Mouse (Mus musculus): ENCODE measurements at regions not wholly inside any gene's neighbourhood (a gene's known extent, or its start where the extent isn't known, plus 50 kb on each side); places are given as distances from the start of the nearest gene placed in this dataset.
A peak's percentile ranks its signal among the peaks of the same experiment; 100 is the strongest.

- no peak for ATAC-seq
- no peak overlapping the region for H3K4me3 ChIP-seq (replicated peaks)
- no peaks in the 10 kb centered on the region for H3K36me3 ChIP-seq
- 0 out of 2 replicates have a peak, but pooled peaks cover 5% of the 10 kb centered on the region for H3K4me1 ChIP-seq (replicated peaks)
- no peak overlapping the region for H3K27ac ChIP-seq
- no peaks in the 10 kb centered on the region for H3K27me3 ChIP-seq
- H3K4me2 ChIP-seq (replicated peaks): no peak overlapping the region
- WGBS: 90% methylated on average over 9 of the region's 9 CpGs
- no peak overlapping the region for H3K9ac ChIP-seq (replicated peaks)
- H3K9me3 ChIP-seq: no peaks in the 10 kb centered on the region
These were observed 129.7 kb upstream of the Irf2bp2 start for GRCm38 (mm10) chr8:126723259-126724122.

GRCm38 (mm10) chr8:126721621-126722020 lies 127.8 kb upstream of the Irf2bp2 start:
- Histone ChIP-seq H3K9ac (replicated peaks) (no peak overlapping the region), H3K36me3 (no peaks in the 10 kb centered on the region), H3K4me3 (replicated peaks) (no peak overlapping the region), H3K27ac (no peak overlapping the region), H3K4me1 (replicated peaks) (0 out of 2 replicates have a peak, but pooled peaks cover 5% of the 10 kb centered on the region), H3K27me3 (no peaks in the 10 kb centered on the region), H3K9me3 (no peaks in the 10 kb centered on the region), H3K4me2 (replicated peaks) (no peak overlapping the region)
- 71% methylated on average over 10 of the region's 10 CpGs for WGBS
- no peak for ATAC-seq

- WGBS: 94% methylated on average over 4 of the region's 4 CpGs
- ATAC-seq: no peak
These were observed 126.8 kb upstream of the Irf2bp2 start for GRCm38 (mm10) chr8:126720473-126721145.

GRCm38 (mm10) chr8:126719748-126720147 lies 126.0 kb upstream of the Irf2bp2 start:
- 84% methylated on average over 2 of the region's 2 CpGs for WGBS

More at GRCm38 (mm10) chr8:126720473-126721145, 126.8 kb upstream of the Irf2bp2 start:
- H3K9ac ChIP-seq (replicated peaks): no peak overlapping the region
- H3K27me3 ChIP-seq: no peaks in the 10 kb centered on the region
- H3K9me3 ChIP-seq: no peaks in the 10 kb centered on the region
- no peak overlapping the region for H3K4me3 ChIP-seq (replicated peaks)
- H3K36me3 ChIP-seq: no peaks in the 10 kb centered on the region
- no peak overlapping the region for H3K4me2 ChIP-seq (replicated peaks)
- H3K27ac ChIP-seq: no peak overlapping the region
- 0 out of 2 replicates have a peak, but pooled peaks cover 5% of the 10 kb centered on the region for H3K4me1 ChIP-seq (replicated peaks)

GRCm38 (mm10) chr8:126717652-126718155 lies 123.9 kb upstream of the Irf2bp2 start:
- no peaks in the 10 kb centered on the region for H3K36me3 ChIP-seq
- no peaks in the 10 kb centered on the region for H3K27me3 ChIP-seq
- peaks cover 14% of the 10 kb centered on the region for H3K4me1 ChIP-seq (replicated peaks)
- no peak for ATAC-seq
- WGBS: 81% methylated on average over 2 of the region's 2 CpGs
- no peak overlapping the region for H3K4me3 ChIP-seq (replicated peaks)
- H3K4me2 ChIP-seq (replicated peaks): no peak overlapping the region
- no peak overlapping the region for H3K27ac ChIP-seq
- no peak overlapping the region for H3K9ac ChIP-seq (replicated peaks)
- no peaks in the 10 kb centered on the region for H3K9me3 ChIP-seq

More at GRCm38 (mm10) chr8:126719748-126720147, 126.0 kb upstream of the Irf2bp2 start:
- Histone ChIP-seq H3K4me1 (replicated peaks) (0 out of 2 replicates have a peak, but pooled peaks cover 5% of the 10 kb centered on the region), H3K36me3 (no peaks in the 10 kb centered on the region), H3K9ac (replicated peaks) (no peak overlapping the region), H3K27me3 (no peaks in the 10 kb centered on the region), H3K9me3 (no peaks in the 10 kb centered on the region), H3K4me3 (replicated peaks) (no peak overlapping the region), H3K27ac (no peak overlapping the region), H3K4me2 (replicated peaks) (no peak overlapping the region)
- no peak for ATAC-seq

GRCm38 (mm10) chr8:126715666-126716065 lies 121.9 kb upstream of the Irf2bp2 start:
- H3K4me2 ChIP-seq (replicated peaks): no peak overlapping the region
- no peak overlapping the region for H3K9ac ChIP-seq (replicated peaks)
- no peaks in the 10 kb centered on the region for H3K36me3 ChIP-seq
- ATAC-seq: no peak
- no peaks in the 10 kb centered on the region for H3K9me3 ChIP-seq
- 98% methylated on average over 1 of the region's 1 CpGs for WGBS
- peaks cover 11% of the 10 kb centered on the region for H3K4me1 ChIP-seq (replicated peaks)
- no peaks in the 10 kb centered on the region for H3K27me3 ChIP-seq
- H3K27ac ChIP-seq: no peak overlapping the region
- H3K4me3 ChIP-seq (replicated peaks): no peak overlapping the region

GRCm38 (mm10) chr8:126713602-126714145 lies 119.9 kb upstream of the Irf2bp2 start:
- no peak overlapping the region for H3K9ac ChIP-seq (replicated peaks)
- no peaks in the 10 kb centered on the region for H3K9me3 ChIP-seq
- H3K36me3 ChIP-seq: no peaks in the 10 kb centered on the region
- ATAC-seq: no peak
- H3K27me3 ChIP-seq: no peaks in the 10 kb centered on the region
- no peak overlapping the region for H3K4me2 ChIP-seq (replicated peaks)
- H3K4me1 ChIP-seq (replicated peaks): peaks cover 11% of the 10 kb centered on the region
- WGBS: 58% methylated on average over 8 of the region's 8 CpGs
- H3K4me3 ChIP-seq (replicated peaks): no peak overlapping the region
- H3K27ac ChIP-seq: no peak overlapping the region

- WGBS: 25% methylated on average over 4 of the region's 4 CpGs
These were observed 119.4 kb upstream of the Irf2bp2 start for GRCm38 (mm10) chr8:126713181-126713580.

GRCm38 (mm10) chr8:126712749-126713148 lies 119.0 kb upstream of the Irf2bp2 start:
- no peak for ATAC-seq
- Histone ChIP-seq H3K9ac (replicated peaks) (no peak overlapping the region), H3K4me3 (replicated peaks) (no peak overlapping the region), H3K36me3 (no peaks in the 10 kb centered on the region), H3K9me3 (no peaks in the 10 kb centered on the region), H3K4me1 (replicated peaks) (peaks cover 11% of the 10 kb centered on the region), H3K27me3 (no peaks in the 10 kb centered on the region), H3K27ac (no peak overlapping the region), H3K4me2 (replicated peaks) (no peak overlapping the region)
- 60% methylated on average over 6 of the region's 6 CpGs for WGBS

More at GRCm38 (mm10) chr8:126713181-126713580, 119.4 kb upstream of the Irf2bp2 start:
- Histone ChIP-seq H3K4me1 (replicated peaks) (peaks cover 11% of the 10 kb centered on the region), H3K4me2 (replicated peaks) (no peak overlapping the region), H3K4me3 (replicated peaks) (no peak overlapping the region), H3K27me3 (no peaks in the 10 kb centered on the region), H3K9me3 (no peaks in the 10 kb centered on the region), H3K9ac (replicated peaks) (no peak overlapping the region), H3K27ac (no peak overlapping the region), H3K36me3 (no peaks in the 10 kb centered on the region)
- ATAC-seq: no peak

- peaks cover 11% of the 10 kb centered on the region for H3K4me1 ChIP-seq (replicated peaks)
- no peak overlapping the region for H3K27ac ChIP-seq
- H3K9me3 ChIP-seq: no peaks in the 10 kb centered on the region
- no peak overlapping the region for H3K4me3 ChIP-seq (replicated peaks)
- no peak overlapping the region for H3K4me2 ChIP-seq (replicated peaks)
- no peak for ATAC-seq
- H3K9ac ChIP-seq (replicated peaks): no peak overlapping the region
- no peaks in the 10 kb centered on the region for H3K27me3 ChIP-seq
- WGBS: 84% methylated on average over 2 of the region's 2 CpGs
- H3K36me3 ChIP-seq: no peaks in the 10 kb centered on the region
These were observed 115.2 kb upstream of the Irf2bp2 start for GRCm38 (mm10) chr8:126708956-126709355.

- Histone ChIP-seq H3K27me3 (no peaks in the 10 kb centered on the region), H3K9me3 (no peaks in the 10 kb centered on the region), H3K36me3 (no peaks in the 10 kb centered on the region), H3K4me2 (replicated peaks) (no peak overlapping the region), H3K9ac (replicated peaks) (no peak overlapping the region), H3K4me1 (replicated peaks) (no peaks in the 10 kb centered on the region), H3K4me3 (replicated peaks) (no peak overlapping the region), H3K27ac (no peak overlapping the region)
- ATAC-seq: 0 out of 2 replicates have a peak, but pooled peaks have one; percentile 37
- 62% methylated on average over 5 of the region's 6 CpGs for WGBS
These were observed 113.6 kb upstream of the Irf2bp2 start for GRCm38 (mm10) chr8:126707300-126707902.

All from midbrain, embryonic 13.5 days (tissue).